Mouse (Mus musculus): Measurements from ENCODE around the gene Nfatc4. TPM values are rescaled to one million over a fixed set of nuclear protein-coding genes. Genes with fewer than 3 reads are reported as not detected.

Nfatc4 gene
- polyA plus RNA-seq, 1 experiment, result 2.8 TPM

- Histone ChIP-seq H3K79me2 (ENCODE audit: control insufficient read depth, insufficient read depth) (no peaks in the 10 kb centered on the region), H3ac (ENCODE audit: control insufficient read depth, insufficient read length) (no peak overlapping the region), H3K4me2 (ENCODE audit: low read depth) (no peak overlapping the region), H3K27me3 (ENCODE audit: control insufficient read depth, insufficient read depth, insufficient read length) (peaks cover 17% of the 10 kb centered on the region), H3K4me3 (no peak overlapping the region), H3K36me3 (ENCODE audit: control insufficient read depth, insufficient read depth) (no peaks in the 10 kb centered on the region)
- TF ChIP-seq MAX (IDR thresholded peaks at IDR 0.05; ENCODE audit: low read depth), result no peak
- TF ChIP-seq E2F4 (IDR thresholded peaks at IDR 0.05; ENCODE audit: insufficient read depth), result no peak
- no peak for TF ChIP-seq TCF3 (IDR thresholded peaks at IDR 0.05; ENCODE audit: insufficient read length, low read depth)
- TF ChIP-seq SRF (IDR thresholded peaks at IDR 0.05; ENCODE audit: control insufficient read depth, insufficient read length, low read depth), result no peak
- TF ChIP-seq POLR2A (IDR thresholded peaks at IDR 0.05; ENCODE audit: insufficient read length, low read depth), result no peak
- no peak for TF ChIP-seq MYOG (IDR thresholded peaks at IDR 0.05; ENCODE audit: control insufficient read depth in 1 of 3, insufficient read depth in 1 of 3, insufficient read length in 2 of 3, low read depth in 2 of 3)
- no peak for TF ChIP-seq CEBPB (IDR thresholded peaks at IDR 0.05; ENCODE audit: insufficient read depth, poor library complexity, severe bottlenecking)
- no peak for TF ChIP-seq MYOD1 (IDR thresholded peaks at IDR 0.05; ENCODE audit: control insufficient read depth in 1 of 3, insufficient read length in 2 of 3, low read depth in 2 of 3)
- no peak for TF ChIP-seq REST (IDR thresholded peaks at IDR 0.05; ENCODE audit: insufficient read depth, insufficient read length)
- no peak for TF ChIP-seq TCF12 (IDR thresholded peaks at IDR 0.05; ENCODE audit: insufficient read depth, poor library complexity, severe bottlenecking)
- no peak for TF ChIP-seq USF1 (IDR thresholded peaks at IDR 0.05; ENCODE audit: low read depth)
- no peak for TF ChIP-seq POLR2AphosphoS2 (IDR thresholded peaks at IDR 0.05; ENCODE audit: insufficient read length, low read depth)
Observed at GRCm38 (mm10) chr14:55863773-55864172, 40.8 kb downstream of the Nfatc4 start.

GRCm38 (mm10) chr14:55866962-55867361, 44.0 kb downstream of the Nfatc4 start:
- no peak overlapping the region for H3K4me3 ChIP-seq
- no peaks in the 10 kb centered on the region for H3K36me3 ChIP-seq (ENCODE audit: control insufficient read depth, insufficient read depth)
- peaks cover 17% of the 10 kb centered on the region for H3K27me3 ChIP-seq (ENCODE audit: control insufficient read depth, insufficient read depth, insufficient read length)
- TF ChIP-seq REST (IDR thresholded peaks at IDR 0.05; ENCODE audit: insufficient read depth, insufficient read length) (no peak), MYOG (IDR thresholded peaks at IDR 0.05; ENCODE audit: control insufficient read depth in 1 of 3, insufficient read depth in 1 of 3, insufficient read length in 2 of 3, low read depth in 2 of 3) (no peak), E2F4 (IDR thresholded peaks at IDR 0.05; ENCODE audit: insufficient read depth) (no peak), TCF3 (IDR thresholded peaks at IDR 0.05; ENCODE audit: insufficient read length, low read depth) (no peak), TCF12 (IDR thresholded peaks at IDR 0.05; ENCODE audit: insufficient read depth, poor library complexity, severe bottlenecking) (no peak), SRF (IDR thresholded peaks at IDR 0.05; ENCODE audit: control insufficient read depth, insufficient read length, low read depth) (no peak), CEBPB (IDR thresholded peaks at IDR 0.05; ENCODE audit: insufficient read depth, poor library complexity, severe bottlenecking) (no peak)
- no peak overlapping the region for H3ac ChIP-seq (ENCODE audit: control insufficient read depth, insufficient read length)
- no peaks in the 10 kb centered on the region for H3K79me2 ChIP-seq (ENCODE audit: control insufficient read depth, insufficient read depth)
- no peak overlapping the region for H3K4me2 ChIP-seq (ENCODE audit: low read depth)

- Histone ChIP-seq H3K4me2 (ENCODE audit: low read depth) (no peak overlapping the region), H3K4me3 (no peak overlapping the region), H3K79me2 (ENCODE audit: control insufficient read depth, insufficient read depth) (no peaks in the 10 kb centered on the region), H3ac (ENCODE audit: control insufficient read depth, insufficient read length) (no peak overlapping the region), H3K27me3 (ENCODE audit: control insufficient read depth, insufficient read depth, insufficient read length) (peaks cover 8% of the 10 kb centered on the region), H3K36me3 (ENCODE audit: control insufficient read depth, insufficient read depth) (no peaks in the 10 kb centered on the region)
- TF ChIP-seq CEBPB (IDR thresholded peaks at IDR 0.05; ENCODE audit: insufficient read depth, poor library complexity, severe bottlenecking), result no peak
- TF ChIP-seq REST (IDR thresholded peaks at IDR 0.05; ENCODE audit: insufficient read depth, insufficient read length), result no peak
- no peak for TF ChIP-seq MAX (IDR thresholded peaks at IDR 0.05; ENCODE audit: low read depth)
- TF ChIP-seq MYOG (IDR thresholded peaks at IDR 0.05; ENCODE audit: control insufficient read depth in 1 of 3, insufficient read depth in 1 of 3, insufficient read length in 2 of 3, low read depth in 2 of 3), result no peak
- TF ChIP-seq POLR2A (IDR thresholded peaks at IDR 0.05; ENCODE audit: insufficient read length, low read depth), result no peak
- TF ChIP-seq POLR2AphosphoS2 (IDR thresholded peaks at IDR 0.05; ENCODE audit: insufficient read length, low read depth), result no peak
- TF ChIP-seq SRF (IDR thresholded peaks at IDR 0.05; ENCODE audit: control insufficient read depth, insufficient read length, low read depth), result no peak
Observed at GRCm38 (mm10) chr14:55868230-55869026, 45.5 kb downstream of the Nfatc4 start.

- Histone ChIP-seq H3ac (ENCODE audit: control insufficient read depth, insufficient read length) (no peak overlapping the region), H3K27me3 (ENCODE audit: control insufficient read depth, insufficient read depth, insufficient read length) (peaks cover 8% of the 10 kb centered on the region), H3K4me3 (no peak overlapping the region), H3K36me3 (ENCODE audit: control insufficient read depth, insufficient read depth) (no peaks in the 10 kb centered on the region), H3K79me2 (ENCODE audit: control insufficient read depth, insufficient read depth) (no peaks in the 10 kb centered on the region), H3K4me2 (ENCODE audit: low read depth) (no peak overlapping the region)
- no peak for TF ChIP-seq CEBPB (IDR thresholded peaks at IDR 0.05; ENCODE audit: insufficient read depth, poor library complexity, severe bottlenecking)
- TF ChIP-seq POLR2A (IDR thresholded peaks at IDR 0.05; ENCODE audit: insufficient read length, low read depth), result no peak
- no peak for TF ChIP-seq MYOG (IDR thresholded peaks at IDR 0.05; ENCODE audit: control insufficient read depth in 1 of 3, insufficient read depth in 1 of 3, insufficient read length in 2 of 3, low read depth in 2 of 3)
- no peak for TF ChIP-seq MAX (IDR thresholded peaks at IDR 0.05; ENCODE audit: low read depth)
- no peak for TF ChIP-seq E2F4 (IDR thresholded peaks at IDR 0.05; ENCODE audit: insufficient read depth)
- no peak for TF ChIP-seq TCF3 (IDR thresholded peaks at IDR 0.05; ENCODE audit: insufficient read length, low read depth)
- TF ChIP-seq USF1 (IDR thresholded peaks at IDR 0.05; ENCODE audit: low read depth), result no peak
- no peak for TF ChIP-seq SRF (IDR thresholded peaks at IDR 0.05; ENCODE audit: control insufficient read depth, insufficient read length, low read depth)
- TF ChIP-seq MYOD1 (IDR thresholded peaks at IDR 0.05; ENCODE audit: control insufficient read depth in 1 of 3, insufficient read length in 2 of 3, low read depth in 2 of 3), result no peak
- no peak for TF ChIP-seq POLR2AphosphoS2 (IDR thresholded peaks at IDR 0.05; ENCODE audit: insufficient read length, low read depth)
- no peak for TF ChIP-seq REST (IDR thresholded peaks at IDR 0.05; ENCODE audit: insufficient read depth, insufficient read length)
- TF ChIP-seq TCF12 (IDR thresholded peaks at IDR 0.05; ENCODE audit: insufficient read depth, poor library complexity, severe bottlenecking), result no peak
Observed at GRCm38 (mm10) chr14:55869538-55869937, 46.6 kb downstream of the Nfatc4 start.
